Mouse (Mus musculus) MEL (cell line): Measurements from ENCODE around the gene Fam50a. TPM values are rescaled to one million over a fixed set of nuclear protein-coding genes. Genes with fewer than 3 reads are reported as not detected.
A peak's percentile ranks its signal among the peaks of the same experiment; 100 is the strongest.

Source experiments
- DNase-seq: peaks from one replicate; pipeline ENCODE4 v3.0.0; 2011; ENCODE audit warnings: low read depth, low spot score
- H3K27ac ChIP-seq: 2 replicates; pipeline ENCODE4 v1.5.1; 2012; ENCODE audit warnings: low read depth, mild to moderate bottlenecking, control low read depth, low read length, moderate library complexity; ENCODE audit not compliant: control insufficient read depth
- H3K27me3 ChIP-seq, 2 experiments: fragments of 150-350 bp in 1 of 2; sonication (generic) in 1 of 2; 2 replicates each; pipeline ENCODE4 v1.6.1; 2012; ENCODE audit warnings: low read length in 2 of 2, mild to moderate bottlenecking in 2 of 2, improper control_type of control experiment in 1 of 2, moderate library complexity in 1 of 2; ENCODE audit not compliant: insufficient read depth in 2 of 2, control insufficient read depth in 1 of 2
- H3K36me3 ChIP-seq, 2 experiments: 2 replicates each; pipeline ENCODE4 v1.6.1; 2012 to 2014; ENCODE audit warnings: low read length in 2 of 2, improper control_type of control experiment in 1 of 2, inconsistent platforms in 1 of 2, mild to moderate bottlenecking in 1 of 2; ENCODE audit not compliant: insufficient read depth in 2 of 2, control insufficient read depth in 1 of 2
- H3K4me1 ChIP-seq, 2 experiments: fragments of 150-350 bp in 1 of 2; sonication (generic) in 1 of 2; 2 replicates each; pipeline ENCODE4 v1.6.1; 2012; ENCODE audit warnings: low read length in 2 of 2, improper control_type of control experiment in 1 of 2, mild to moderate bottlenecking in 1 of 2; ENCODE audit not compliant: insufficient read depth in 2 of 2, control insufficient read depth in 1 of 2
- H3K4me3 ChIP-seq, 2 experiments: fragments of 150-350 bp in 1 of 2; sonication (generic) in 1 of 2; 2 replicates each; pipeline ENCODE4 v1.5.1; 2012; ENCODE audit warnings: low read depth in 2 of 2, low read length in 2 of 2, mild to moderate bottlenecking in 2 of 2, moderate library complexity in 2 of 2, control low read depth in 1 of 2, improper control_type of control experiment in 1 of 2; ENCODE audit not compliant: control insufficient read depth in 1 of 2, insufficient read depth in 1 of 2
- H3K79me2 ChIP-seq: 2 replicates; pipeline ENCODE4 v1.6.1; 2012; ENCODE audit warnings: mild to moderate bottlenecking, low read length, moderate library complexity; ENCODE audit not compliant: control insufficient read depth, poor library complexity, insufficient read depth
- H3K9ac ChIP-seq: 2 replicates; pipeline ENCODE4 v1.6.1; 2012; ENCODE audit warnings: low read depth, mild to moderate bottlenecking, control low read depth, low read length, moderate library complexity; ENCODE audit not compliant: control insufficient read depth, poor library complexity, severe bottlenecking
- H3K9me3 ChIP-seq: fragments of 150-350 bp; sonication (generic); replicated peaks from 2 replicates; pipeline ENCODE4 v1.6.1; 2012; ENCODE audit warnings: mild to moderate bottlenecking, low read length, improper control_type of control experiment, moderate library complexity; ENCODE audit not compliant: insufficient read depth
- CHD1 ChIP-seq: IDR thresholded peaks from 2 replicates; pipeline ENCODE4 v1.6.1; 2012; ENCODE audit warnings: low read depth, mild to moderate bottlenecking, inconsistent platforms, low read length, improper control_type of control experiment
- CHD2 ChIP-seq: IDR thresholded peaks from 2 replicates; pipeline ENCODE4 v1.6.1; 2011; ENCODE audit warnings: low read length, improper control_type of control experiment
- E2F4 ChIP-seq: IDR thresholded peaks from 2 replicates; pipeline ENCODE4 v1.6.1; 2011; ENCODE audit warnings: low read depth, low read length, improper control_type of control experiment, borderline replicate concordance
- EP300 ChIP-seq, 2 experiments: IDR thresholded peaks; 2 replicates each; pipeline ENCODE4 v1.6.1; 2011; ENCODE audit warnings: improper control_type of control experiment in 2 of 2, low read length in 2 of 2, low read depth in 1 of 2, mild to moderate bottlenecking in 1 of 2
- ETS1 ChIP-seq: IDR thresholded peaks from 2 replicates; pipeline ENCODE4 v1.6.1; 2012; ENCODE audit warnings: low read depth, mild to moderate bottlenecking, inconsistent platforms, low read length, improper control_type of control experiment, moderate library complexity
- HCFC1 ChIP-seq: IDR thresholded peaks from 2 replicates; pipeline ENCODE4 v1.6.1; 2012; ENCODE audit warnings: low read depth, mild to moderate bottlenecking, inconsistent platforms, low read length, improper control_type of control experiment, moderate library complexity
- MEF2A ChIP-seq: IDR thresholded peaks from 2 replicates; pipeline ENCODE4 v1.6.1; 2014; ENCODE audit warnings: low read depth, mild to moderate bottlenecking, inconsistent platforms, low read length, improper control_type of control experiment; ENCODE audit not compliant: poor library complexity, insufficient replicate concordance, severe bottlenecking; ENCODE audit errors: extremely low read depth
- MXI1 ChIP-seq: IDR thresholded peaks from 2 replicates; pipeline ENCODE4 v1.6.1; 2011; ENCODE audit warnings: mild to moderate bottlenecking, low read depth, low read length, improper control_type of control experiment
- NELFE ChIP-seq: IDR thresholded peaks from 2 replicates; pipeline ENCODE4 v1.6.1; 2011; ENCODE audit warnings: low read depth, low read length, improper control_type of control experiment
- NRF1 ChIP-seq: IDR thresholded peaks from 2 replicates; pipeline ENCODE4 v1.6.1; 2014; ENCODE audit warnings: low read depth, mild to moderate bottlenecking, inconsistent platforms, low read length, improper control_type of control experiment, moderate library complexity; ENCODE audit not compliant: poor library complexity, insufficient read depth, severe bottlenecking
- POLR2A ChIP-seq, 2 experiments: IDR thresholded peaks; 2 replicates each; pipeline ENCODE4 v1.6.1; 2011 to 2012; ENCODE audit warnings: low read length in 2 of 2, mild to moderate bottlenecking in 2 of 2, control low read depth in 1 of 2, improper control_type of control experiment in 1 of 2, low read depth in 1 of 2, moderate library complexity in 1 of 2; ENCODE audit not compliant: control insufficient read depth in 1 of 2, insufficient read depth in 1 of 2, poor library complexity in 1 of 2
- POLR2AphosphoS2 ChIP-seq: IDR thresholded peaks from 2 replicates; pipeline ENCODE4 v1.6.1; 2011; ENCODE audit warnings: low read length, improper control_type of control experiment
- POLR2AphosphoS5 ChIP-seq: IDR thresholded peaks from 2 replicates; pipeline ENCODE4 v1.6.1; 2012; ENCODE audit warnings: low read depth, borderline replicate concordance, mild to moderate bottlenecking, inconsistent platforms, low read length, moderate library complexity, mixed read lengths
- TBP ChIP-seq: IDR thresholded peaks from 2 replicates; pipeline ENCODE4 v1.8.0; 2011; ENCODE audit warnings: low read depth, low read length, improper control_type of control experiment
- TCF12 ChIP-seq: IDR thresholded peaks from 2 replicates; pipeline ENCODE4 v1.6.1; 2014; ENCODE audit warnings: low read depth, mild to moderate bottlenecking, inconsistent platforms, low read length, improper control_type of control experiment, moderate library complexity
- USF1 ChIP-seq: IDR thresholded peaks from 2 replicates; pipeline ENCODE4 v1.6.1; 2014; ENCODE audit warnings: low read depth, mild to moderate bottlenecking, inconsistent platforms, low read length, improper control_type of control experiment, moderate library complexity
- USF2 ChIP-seq, 2 experiments: IDR thresholded peaks; 2 replicates each; pipeline ENCODE4 v1.6.1; 2011 to 2012; ENCODE audit warnings: improper control_type of control experiment in 2 of 2, low read length in 2 of 2, borderline replicate concordance in 1 of 2, inconsistent platforms in 1 of 2, low read depth in 1 of 2, mild to moderate bottlenecking in 1 of 2; ENCODE audit not compliant: insufficient read depth in 1 of 2
- ZMIZ1 ChIP-seq: IDR thresholded peaks from 2 replicates; pipeline ENCODE4 v1.6.1; 2012; ENCODE audit warnings: low read depth, mild to moderate bottlenecking, inconsistent platforms, low read length, improper control_type of control experiment, moderate library complexity
- polyA plus RNA-seq, 2 experiments: library from polyadenylated mRNA; stranded (reverse) in 1 of 2; unstranded in 1 of 2; fragments of >175 nt in 1 of 2; fragments of >200 nt in 1 of 2; gene quantifications; 2 replicates each; pipeline versions ENCODE4 v1.2.1 to v1.2.4; 2012; ENCODE audit warnings: low replicate concordance in 2 of 2, low read depth in 1 of 2; ENCODE audit not compliant: insufficient read length in 2 of 2, insufficient read depth in 1 of 2, missing spikeins in 1 of 2
- total RNA-seq: library from RNA; depleted of rRNA; stranded (reverse); fragments of 300-350 nt; gene quantifications from 2 replicates; pipeline ENCODE4 v1.2.3, GENCODE M21; 2012

Gene Fam50a
- total and polyA plus RNA-seq, 3 experiments = 46.3 to 107 (median 64.8) TPM

GRCm38 (mm10) chrX:74296538-74297448, 16.0 kb upstream of the Fam50a start, which contains the start of gene Atp6ap1:
Gene Atp6ap1, plus strand, starts transcription at chrX:74297097.
- H3K9me3 ChIP-seq = no peaks in the 10 kb centered on the region
- H3K4me3 ChIP-seq = peak within 1 kb of the TSS; percentile 97 to 99
- peaks cover 10% of the 10 kb centered on the region for H3K79me2 ChIP-seq
- peak; percentile 95 for DNase-seq
- H3K9ac ChIP-seq = peak within 1 kb of the TSS; percentile 96
- peaks cover 3 to 8% of the 10 kb centered on the region in 2 experiments; a peak in 3 of 4 replicates for H3K4me1 ChIP-seq
- peaks cover 0 to 18% of the 10 kb centered on the region in 2 experiments; a peak in 3 of 4 replicates for H3K36me3 ChIP-seq
- TF ChIP-seq ZMIZ1 (peak; percentile 56), NRF1 (peak; percentile 69), E2F4 (no peak), POLR2A (IDR thresholded peaks at IDR 0.05; ENCODE audit: control insufficient read depth in 1 of 2, insufficient read depth in 1 of 2, low read depth in 1 of 2, low read length in 2 of 2, poor library complexity in 1 of 2) (peak; percentile 75 to 87), NELFE (peak; percentile 68), POLR2AphosphoS5 (peak; percentile 57; the same call in 1 of the 2 replicates), POLR2AphosphoS2 (peak; percentile 82), USF1 (peak; percentile 82), CHD2 (peak; percentile 39), ETS1 (0 out of 2 replicates have a peak, but pooled peaks have one; percentile 21), EP300 (IDR thresholded peaks at IDR 0.05; ENCODE audit: low read depth in 1 of 2, low read length in 2 of 2) (no peak), USF2 (IDR thresholded peaks at IDR 0.05; ENCODE audit: borderline replicate concordance in 1 of 2, insufficient read depth in 1 of 2, low read depth in 1 of 2, low read length in 2 of 2) (no peak), TBP (peak; percentile 65; the same call in 1 of the 2 replicates), HCFC1 (peak; percentile 70), MXI1 (peak; percentile 33; the same call in 1 of the 2 replicates), TCF12 (0 out of 2 replicates have a peak, but pooled peaks have one; percentile 24), CHD1 (no peak), MEF2A (no peak)
- peak within 1 kb of the TSS; percentile 70 for H3K27ac ChIP-seq
- H3K27me3 ChIP-seq = no peaks in the 10 kb centered on the region
